Mouse (Mus musculus) hindbrain, embryonic 12.5 days (tissue): ENCODE data around the gene Dach1. TPM values are rescaled to one million over a fixed set of nuclear protein-coding genes. Genes with fewer than 3 reads are reported as not detected.

Source experiments
- ATAC-seq: fragments of 200-750 bp; cut with Nextera tagmentation; 2 replicates; pipeline ENCODE4 v1.8.0; 2017; ENCODE audit warnings: moderate TSS enrichment; ENCODE audit not compliant: low FRiP score
- H3K27ac ChIP-seq: fragments of 300-500 bp; sonication (generic); 2 replicates; pipeline ENCODE4 v1.5.1; 2016; ENCODE audit warnings: mild to moderate bottlenecking
- H3K27me3 ChIP-seq: fragments of 300-500 bp; sonication (generic); 2 replicates; pipeline ENCODE4 v1.6.1; 2016; ENCODE audit warnings: mild to moderate bottlenecking
- H3K36me3 ChIP-seq: fragments of 300-500 bp; sonication (generic); 2 replicates; pipeline ENCODE4 v1.6.1; 2016; ENCODE audit warnings: mild to moderate bottlenecking
- H3K4me1 ChIP-seq: fragments of 300-500 bp; sonication (generic); 2 replicates; pipeline ENCODE4 v1.6.1; 2016
- H3K4me2 ChIP-seq: fragments of 300-500 bp; sonication (generic); replicated peaks from 2 replicates; pipeline ENCODE4 v1.6.1; 2016; ENCODE audit warnings: mild to moderate bottlenecking
- H3K4me3 ChIP-seq: fragments of 300-500 bp; sonication (generic); 2 replicates; pipeline ENCODE4 v1.5.1; 2016; ENCODE audit warnings: mild to moderate bottlenecking
- H3K9ac ChIP-seq: fragments of 300-500 bp; sonication (generic); 2 replicates; pipeline ENCODE4 v1.6.1; 2016; ENCODE audit warnings: mild to moderate bottlenecking, moderate library complexity
- H3K9me3 ChIP-seq: fragments of 300-500 bp; sonication (generic); replicated peaks from 2 replicates; pipeline ENCODE4 v1.6.1; 2016; ENCODE audit warnings: mild to moderate bottlenecking
- WGBS: fragments of 180-500 bp; shearing (Covaris S2); methylation state at CpG from one replicate; pipeline ENCODE4 v1.1.7; 2016; 5-methylcytosine and 5-hydroxymethylcytosine counted together
- polyA plus RNA-seq: library from polyadenylated mRNA; unstranded; fragments of >200 nt; fragmentation: Nextera tagmentation; extraction: Ambion mirVana; gene quantifications from 2 replicates; pipeline ENCODE4 v1.2.1, GENCODE M21; 2016

Dach1 gene
- polyA plus RNA-seq, 1 experiment from 2014 or later = 24.3 TPM

DNA sequence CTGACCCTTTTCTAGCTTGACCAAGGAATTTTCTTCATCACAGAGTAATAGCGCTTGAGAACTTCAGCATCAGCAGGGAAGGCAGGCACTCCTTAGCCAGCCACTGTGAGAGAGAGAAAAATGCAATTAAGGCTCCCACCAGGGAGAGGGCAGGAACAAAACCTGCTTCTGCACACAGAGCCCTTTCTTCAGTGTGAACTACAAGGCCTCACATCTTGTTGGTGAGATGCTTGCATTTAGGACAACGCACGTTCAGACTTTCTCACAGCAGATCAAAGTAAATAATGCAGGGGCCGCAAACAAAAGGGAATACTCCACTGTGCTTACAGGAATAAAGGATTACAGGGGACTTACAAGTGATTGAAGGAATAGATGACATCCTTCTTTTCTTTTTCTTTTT, 74.3 kb downstream of the Dach1 start:
- H3K27ac ChIP-seq = no peak overlapping the region
- H3K27me3 ChIP-seq = no peaks in the 10 kb centered on the region
- H3K4me3 ChIP-seq = no peak overlapping the region
- no peak overlapping the region for H3K9ac ChIP-seq
- no peaks in the 10 kb centered on the region for H3K36me3 ChIP-seq
- no peak overlapping the region for H3K4me2 ChIP-seq
- no peaks in the 10 kb centered on the region for H3K9me3 ChIP-seq
- 18% methylated on average over 4 of the region's 4 CpGs for WGBS
- ATAC-seq = peak; percentile 35; the same call in 1 of the 2 replicates
- H3K4me1 ChIP-seq = peaks cover 7% of the 10 kb centered on the region; the same call in 1 of the 2 replicates

DNA sequence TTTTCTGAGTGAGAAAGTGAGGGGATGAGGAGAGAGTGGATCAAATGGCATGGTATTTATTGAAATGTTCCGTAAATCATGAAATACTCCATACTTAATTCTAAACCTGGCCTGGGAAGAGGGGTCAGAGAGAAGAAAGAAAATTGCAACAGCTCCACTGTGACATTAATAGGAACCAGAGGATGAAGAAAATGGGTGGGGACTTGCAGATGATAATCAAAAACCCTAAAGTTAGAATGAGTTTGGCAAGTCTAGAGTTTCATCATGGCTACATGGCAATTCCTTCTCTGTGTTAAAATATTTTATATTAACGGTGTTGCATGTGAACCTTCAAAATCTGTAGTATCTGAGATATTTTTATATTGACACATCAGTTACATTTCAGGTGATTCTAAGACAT, 80.3 kb downstream of the Dach1 start:
- Histone ChIP-seq H3K36me3 (no peaks in the 10 kb centered on the region), H3K27me3 (no peaks in the 10 kb centered on the region), H3K4me1 (no peaks in the 10 kb centered on the region), H3K27ac (no peak overlapping the region), H3K9me3 (no peaks in the 10 kb centered on the region), H3K4me3 (no peak overlapping the region), H3K4me2 (no peak overlapping the region), H3K9ac (no peak overlapping the region)
- ATAC-seq = no peak
- 86% methylated on average over 2 of the region's 2 CpGs for WGBS

DNA sequence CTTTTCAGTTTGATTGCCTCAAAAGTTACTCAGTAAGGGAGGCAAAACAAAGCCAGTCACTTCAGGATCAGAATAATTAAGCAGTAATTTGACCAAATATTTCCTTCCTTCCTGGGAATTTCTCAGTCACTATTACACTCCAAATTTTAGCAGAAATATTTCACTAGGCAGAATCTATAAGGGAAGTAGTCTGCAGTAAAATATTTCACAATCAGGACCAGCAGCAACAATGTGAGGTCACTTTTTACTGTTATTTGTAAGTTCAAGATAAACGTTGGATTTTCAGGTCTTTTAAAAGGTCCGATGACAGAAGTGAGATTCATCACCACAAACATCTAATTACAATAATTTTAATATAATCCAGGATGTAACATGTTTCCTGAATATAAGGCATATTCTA, 82.2 kb downstream of the Dach1 start:
- 78% methylated on average over 2 of the region's 2 CpGs for WGBS
- ATAC-seq = no peak
- Histone ChIP-seq H3K4me1 (no peaks in the 10 kb centered on the region), H3K4me3 (no peak overlapping the region), H3K4me2 (no peak overlapping the region), H3K27ac (no peak overlapping the region), H3K9ac (no peak overlapping the region), H3K36me3 (no peaks in the 10 kb centered on the region), H3K9me3 (no peaks in the 10 kb centered on the region), H3K27me3 (no peaks in the 10 kb centered on the region)

DNA sequence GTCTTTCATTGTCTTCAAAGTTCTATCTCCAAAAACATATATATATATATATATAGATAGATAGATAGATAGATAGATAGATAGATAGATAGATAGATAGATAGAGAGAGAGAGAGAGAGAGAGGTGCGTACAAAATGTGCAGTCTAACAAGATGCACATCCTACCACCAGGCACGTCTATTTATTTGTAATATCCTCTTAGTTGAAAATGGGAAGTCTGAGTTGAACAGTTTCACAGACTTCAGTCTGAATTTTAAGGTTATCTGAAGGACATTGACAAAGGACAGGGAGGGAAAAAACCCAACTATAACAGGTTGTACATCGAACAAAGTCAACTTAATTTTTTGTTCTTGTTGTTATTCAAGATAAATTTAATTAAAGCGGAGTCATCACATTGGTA, 82.8 kb downstream of the Dach1 start:
- Histone ChIP-seq H3K9ac (no peak overlapping the region), H3K36me3 (no peaks in the 10 kb centered on the region), H3K4me2 (no peak overlapping the region), H3K27ac (no peak overlapping the region), H3K27me3 (no peaks in the 10 kb centered on the region), H3K4me1 (no peaks in the 10 kb centered on the region), H3K9me3 (no peaks in the 10 kb centered on the region), H3K4me3 (no peak overlapping the region)
- WGBS = 91% methylated on average over 4 of the region's 4 CpGs
- no peak for ATAC-seq

DNA sequence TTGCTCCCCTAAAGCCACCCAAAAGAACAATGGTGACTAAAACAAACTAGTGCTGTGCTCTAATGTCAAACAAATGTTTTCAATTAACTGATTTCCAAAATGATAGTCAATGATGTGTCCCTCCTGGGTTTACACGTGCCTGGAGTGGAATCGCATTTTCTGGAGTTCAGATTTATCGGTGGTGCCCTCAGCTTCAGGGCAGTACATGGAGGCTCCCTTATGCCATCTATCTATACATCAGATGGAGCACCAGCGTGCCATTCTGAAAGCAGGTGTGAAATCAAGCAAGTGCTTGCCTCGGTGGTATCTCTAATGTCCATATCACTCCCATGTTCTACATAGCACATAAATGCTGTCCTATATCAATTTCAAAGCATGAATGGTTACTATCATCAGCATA, 84.4 kb downstream of the Dach1 start:
- H3K27me3 ChIP-seq = no peaks in the 10 kb centered on the region

DNA sequence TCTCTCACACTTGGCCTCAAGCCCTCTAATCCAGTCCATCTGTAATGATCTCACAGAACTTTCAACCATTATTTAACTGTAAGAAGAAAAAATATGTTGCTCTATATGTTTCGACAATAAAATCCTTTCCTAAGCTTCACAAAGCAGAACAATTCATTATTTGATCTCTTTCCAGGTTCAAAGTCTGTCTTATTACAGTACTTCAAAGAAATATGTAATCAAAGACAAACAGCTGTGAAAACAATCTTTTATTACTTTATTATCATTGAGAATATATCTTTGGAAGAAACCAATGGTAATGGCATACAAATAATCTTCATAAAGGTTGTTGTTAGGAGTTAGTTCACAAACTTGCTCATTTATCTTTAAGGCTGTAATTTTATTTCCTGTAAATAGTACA, 84.8 kb downstream of the Dach1 start:
- Histone ChIP-seq H3K9ac (no peak overlapping the region), H3K9me3 (no peaks in the 10 kb centered on the region), H3K36me3 (no peaks in the 10 kb centered on the region), H3K4me2 (no peak overlapping the region), H3K4me1 (no peaks in the 10 kb centered on the region), H3K27me3 (no peaks in the 10 kb centered on the region), H3K4me3 (no peak overlapping the region), H3K27ac (no peak overlapping the region)
- ATAC-seq = no peak
- WGBS = 77% methylated on average over 1 of the region's 1 CpGs

More for the DNA sequence above, 84.4 kb downstream of the Dach1 start:
- 78% methylated on average over 5 of the region's 5 CpGs for WGBS
- ATAC-seq = no peak
- Histone ChIP-seq H3K27ac (no peak overlapping the region), H3K9ac (no peak overlapping the region), H3K9me3 (no peaks in the 10 kb centered on the region), H3K36me3 (no peaks in the 10 kb centered on the region), H3K4me3 (no peak overlapping the region), H3K4me1 (no peaks in the 10 kb centered on the region), H3K4me2 (no peak overlapping the region)

DNA sequence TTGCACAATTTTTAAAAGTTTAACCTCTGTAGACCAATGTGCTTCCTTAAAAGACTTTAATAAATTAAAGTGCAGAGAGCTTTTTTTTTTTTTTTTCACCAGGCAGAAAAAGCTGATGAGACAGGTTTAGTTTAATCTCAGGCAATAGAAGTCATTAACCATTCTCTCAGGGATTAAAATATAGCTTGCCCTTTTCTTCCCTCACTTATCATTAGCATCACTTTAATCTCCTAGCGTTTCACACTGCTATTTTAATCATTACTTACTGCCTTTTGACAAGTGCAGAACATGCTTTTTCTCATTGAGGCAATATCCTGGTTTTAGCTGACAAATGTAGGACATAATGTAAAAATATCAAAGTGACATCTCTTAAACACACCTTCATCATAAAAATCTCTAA, 86.1 kb downstream of the Dach1 start:
- WGBS = 26% methylated on average over 1 of the region's 1 CpGs
- H3K9me3 ChIP-seq = no peaks in the 10 kb centered on the region
- H3K27me3 ChIP-seq = no peaks in the 10 kb centered on the region
- no peaks in the 10 kb centered on the region for H3K4me1 ChIP-seq
- no peak overlapping the region for H3K4me3 ChIP-seq
- no peaks in the 10 kb centered on the region for H3K36me3 ChIP-seq
- no peak overlapping the region for H3K4me2 ChIP-seq
- H3K27ac ChIP-seq = no peak overlapping the region
- no peak overlapping the region for H3K9ac ChIP-seq
- ATAC-seq = no peak

DNA sequence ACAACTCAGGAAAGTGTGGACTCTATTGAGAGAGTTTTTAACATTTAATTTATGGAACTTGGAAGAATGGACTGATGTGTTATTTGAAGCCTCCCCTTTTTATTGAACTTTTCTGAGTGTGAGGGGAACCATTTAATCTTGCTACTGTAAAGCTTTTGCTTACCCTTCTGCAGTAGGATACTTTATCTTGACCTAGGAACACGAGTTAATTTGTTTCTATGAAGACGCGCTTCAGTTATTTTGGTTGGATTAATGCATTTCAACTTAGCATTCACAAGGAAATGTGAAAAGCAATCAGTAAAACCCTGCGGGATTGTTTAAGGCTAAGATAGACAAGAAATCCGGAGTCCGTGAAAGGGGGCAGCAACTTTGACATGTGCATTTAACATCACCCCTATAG, 89.6 kb downstream of the Dach1 start:
- no peak for ATAC-seq
- 68% methylated on average over 6 of the region's 6 CpGs for WGBS

DNA sequence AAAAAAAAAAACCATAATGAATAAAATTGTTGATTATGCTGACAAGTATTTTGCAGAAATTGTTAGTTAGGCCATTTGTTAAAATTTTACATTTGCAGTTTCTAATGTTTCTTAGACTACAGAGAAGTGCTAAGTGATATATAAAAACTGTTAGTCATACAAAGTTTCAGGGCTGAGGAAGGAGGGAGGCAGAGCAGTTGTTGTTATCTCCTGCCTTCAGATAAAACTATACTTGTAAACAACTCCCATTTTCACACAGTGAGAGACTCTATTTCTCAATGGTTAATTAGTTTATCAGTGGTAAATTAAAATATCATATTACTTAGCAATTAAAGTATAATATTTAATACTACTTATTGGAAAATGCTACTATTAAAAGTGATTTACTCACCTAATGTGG, 91.6 kb downstream of the Dach1 start:
- no peak overlapping the region for H3K27ac ChIP-seq
- H3K4me3 ChIP-seq = no peak overlapping the region
- peaks cover 14% of the 10 kb centered on the region for H3K4me1 ChIP-seq
- H3K36me3 ChIP-seq = no peaks in the 10 kb centered on the region
- no peak for ATAC-seq
- H3K9me3 ChIP-seq = no peaks in the 10 kb centered on the region
- H3K27me3 ChIP-seq = no peaks in the 10 kb centered on the region
- no peak overlapping the region for H3K9ac ChIP-seq
- H3K4me2 ChIP-seq = no peak overlapping the region

More for the DNA sequence above, 89.6 kb downstream of the Dach1 start:
- Histone ChIP-seq H3K27me3 (no peaks in the 10 kb centered on the region), H3K27ac (no peak overlapping the region), H3K4me3 (no peak overlapping the region), H3K9ac (no peak overlapping the region), H3K36me3 (no peaks in the 10 kb centered on the region), H3K9me3 (no peaks in the 10 kb centered on the region), H3K4me1 (no peaks in the 10 kb centered on the region), H3K4me2 (no peak overlapping the region)

DNA sequence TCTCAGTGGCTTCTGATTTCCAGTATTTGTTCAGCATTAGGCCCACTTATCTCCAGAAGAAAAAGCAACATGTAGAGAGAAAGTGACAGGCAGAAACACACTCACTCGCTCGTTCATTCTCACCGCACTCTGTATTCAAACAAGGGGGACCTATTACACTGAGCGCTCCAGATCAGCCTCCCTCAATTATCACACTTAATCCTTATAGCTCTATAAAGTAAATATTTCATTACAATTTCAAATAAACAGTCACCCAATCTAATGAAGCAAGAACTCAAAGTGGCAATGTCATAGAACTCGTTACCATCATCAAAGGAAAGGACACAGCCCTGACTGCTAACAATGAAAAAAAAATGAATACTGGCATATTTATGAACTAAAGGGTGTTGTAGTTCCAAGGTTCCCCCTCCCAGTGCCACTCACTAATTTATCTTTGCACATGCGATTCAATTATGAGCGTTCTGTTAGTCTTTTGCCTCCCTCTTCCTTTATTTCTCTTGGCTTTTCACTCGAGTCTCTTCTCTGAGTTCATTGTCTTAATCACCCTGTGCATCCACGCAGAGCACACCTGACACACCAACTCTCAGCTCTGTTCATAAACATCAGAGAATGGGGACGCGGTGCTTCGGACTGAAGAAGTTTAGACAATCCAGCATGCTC, 96.0 kb downstream of the Dach1 start:
- H3K9ac ChIP-seq = no peak overlapping the region
- peak; percentile 79 for ATAC-seq
- no peaks in the 10 kb centered on the region for H3K27me3 ChIP-seq
- peak overlapping the region; percentile 36 for H3K4me2 ChIP-seq
- peak overlapping the region; percentile 82 for H3K27ac ChIP-seq
- no peaks in the 10 kb centered on the region for H3K36me3 ChIP-seq
- H3K9me3 ChIP-seq = no peaks in the 10 kb centered on the region
- peaks cover 33% of the 10 kb centered on the region for H3K4me1 ChIP-seq
- WGBS = 38% methylated on average over 12 of the region's 12 CpGs
- no peak overlapping the region for H3K4me3 ChIP-seq

DNA sequence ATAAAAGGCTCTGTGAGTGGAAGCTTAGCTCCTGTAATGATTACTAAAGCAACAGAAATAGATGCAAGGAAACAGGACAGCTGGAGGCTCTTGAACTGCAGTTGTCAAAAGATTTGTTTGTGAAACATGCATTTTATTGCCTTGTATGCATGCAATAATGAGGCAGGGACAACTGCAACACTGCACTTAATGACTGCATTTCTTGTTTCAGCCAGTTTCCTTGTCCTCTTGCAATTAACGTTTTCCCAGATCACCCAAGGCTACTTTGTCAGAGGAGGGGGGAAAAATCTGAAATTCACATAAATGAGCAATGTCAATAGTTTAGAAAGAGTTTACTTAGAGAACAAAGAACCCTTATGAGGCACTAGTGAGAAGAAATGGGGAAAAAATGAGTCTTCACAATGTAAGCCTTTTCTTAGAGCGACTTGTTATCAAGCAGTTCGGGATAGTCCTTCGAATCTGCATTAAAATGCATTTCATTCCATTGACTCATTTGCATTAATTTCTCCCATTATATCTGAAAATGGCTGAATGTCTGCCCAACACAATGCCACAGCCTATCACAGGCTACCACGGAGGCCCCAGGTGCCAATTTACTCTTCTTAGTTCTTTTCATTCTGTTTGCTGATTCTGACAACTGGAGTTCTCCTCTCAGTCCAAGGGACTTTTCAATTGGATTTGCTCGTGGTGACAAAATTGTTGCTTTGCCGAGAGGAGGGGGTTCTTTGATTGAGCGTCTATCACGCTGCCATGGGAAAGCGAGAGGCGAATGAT, 96.7 kb downstream of the Dach1 start:
- Histone ChIP-seq H3K27me3 (no peaks in the 10 kb centered on the region), H3K9ac (no peak overlapping the region), H3K4me3 (no peak overlapping the region), H3K4me1 (peaks cover 33% of the 10 kb centered on the region), H3K36me3 (no peaks in the 10 kb centered on the region), H3K27ac (peak overlapping the region; percentile 82), H3K4me2 (peak overlapping the region; percentile 36), H3K9me3 (no peaks in the 10 kb centered on the region)
- 14% methylated on average over 11 of the region's 11 CpGs for WGBS
- peak; percentile 89 for ATAC-seq

DNA sequence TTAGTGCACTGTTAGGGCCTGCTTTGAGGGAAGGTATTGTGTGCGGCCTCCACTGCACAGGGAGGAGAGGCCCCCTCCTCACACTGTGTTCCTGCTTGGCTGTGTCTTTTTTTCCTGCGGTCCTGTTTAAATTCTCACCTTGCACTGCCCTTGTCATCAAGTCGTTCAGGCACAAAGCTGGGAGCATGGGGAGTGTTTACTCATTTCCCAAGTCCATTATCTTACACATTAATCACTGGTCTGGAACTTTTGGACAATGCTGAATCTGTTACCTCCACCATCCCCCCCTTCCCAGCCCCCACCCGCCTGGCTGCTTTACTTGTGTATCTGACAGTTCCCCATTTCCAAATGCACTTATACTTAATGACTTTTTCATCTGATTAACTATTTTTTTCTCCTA, 97.7 kb downstream of the Dach1 start:
- H3K9me3 ChIP-seq = no peaks in the 10 kb centered on the region
- no peaks in the 10 kb centered on the region for H3K36me3 ChIP-seq
- H3K4me3 ChIP-seq = no peak overlapping the region
- no peak overlapping the region for H3K4me2 ChIP-seq
- peaks cover 33% of the 10 kb centered on the region for H3K4me1 ChIP-seq
- peak overlapping the region; percentile 64; the same call in 1 of the 2 replicates for H3K27ac ChIP-seq
- WGBS = 13% methylated on average over 4 of the region's 4 CpGs
- 0 out of 2 replicates have a peak overlapping the region, but pooled peaks have one; percentile 19 for H3K9ac ChIP-seq
- peak; percentile 57 for ATAC-seq
- H3K27me3 ChIP-seq = no peaks in the 10 kb centered on the region
